Mouse (Mus musculus) liver, postnatal 0 days (tissue): Measurements from ENCODE around the gene C530008M17Rik.

ENCODE experiments used
- CTCF ChIP-seq: sonication (generic); IDR thresholded peaks from 2 replicates; pipeline ENCODE4 v1.5.1; 2016; ENCODE audit warnings: antibody characterized with exemption, low read depth
- EP300 ChIP-seq: IDR thresholded peaks from 2 replicates; pipeline ENCODE4 v1.6.1; 2016; ENCODE audit warnings: antibody characterized with exemption, low read depth, mild to moderate bottlenecking

DNA sequence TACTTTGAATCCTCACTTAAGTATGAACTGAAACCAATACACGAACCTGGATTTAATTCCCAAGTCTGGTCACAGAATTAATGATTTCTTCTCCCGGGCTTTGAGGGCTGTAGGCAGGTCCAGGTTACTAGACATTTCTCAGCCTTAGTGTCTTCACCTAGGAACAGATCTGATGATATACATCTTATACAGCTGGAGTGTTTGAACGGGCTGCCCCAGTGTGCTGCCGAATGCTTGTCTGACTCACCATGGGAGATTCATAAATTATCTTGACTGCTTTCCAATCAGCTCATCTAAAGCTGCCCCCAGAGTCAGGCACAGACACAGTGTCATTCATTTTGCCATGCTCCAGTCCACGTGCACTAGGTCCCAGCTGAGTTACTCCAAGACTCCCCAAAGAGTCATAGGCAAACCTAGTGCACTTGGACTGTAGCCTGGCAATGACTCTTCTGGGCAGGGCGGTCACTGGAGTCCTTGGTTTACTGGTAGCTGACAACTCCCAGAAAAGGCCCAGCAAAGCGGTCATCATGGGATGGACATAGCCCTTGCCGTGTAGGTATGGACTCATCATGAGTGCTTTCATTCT, 70.3 kb downstream of the C530008M17Rik start:
- no peak for TF ChIP-seq CTCF
- no peak for TF ChIP-seq EP300
